ENCODE assay signal across 20 mouse cellular contexts in genomic region chr11:95657449-95657848, GRCm38 (mm10).
"Had no signal": no experiment of that assay in that cellular context is flagged by ENCODE, and none has a peak within 500 bp of the region (broad histone marks: within the 10 kb centered on the region; RNA-seq: fewer than 3 reads in every experiment).

No protein-coding gene starts in this region.

- H3K4me3 ChIP-seq: lung, embryonic 15.5 days; midbrain, embryonic 10.5 days; midbrain, embryonic 12.5 days; myocyte; neural tube, embryonic 13.5 days; neural tube, embryonic 15.5 days; stomach, embryonic 15.5 days had no signal

- DNase-seq: liver, postnatal 0 days; lung, adult 2 months; lung, postnatal 14 days; lung, postnatal 36 days; midbrain, embryonic 14.5 days; retina, postnatal 1 day; right cerebral cortex, adult 18-20 months; thymus, adult 2 months; thymus, postnatal 25 days; thymus, postnatal 4 days had no signal

- H3K4me2 ChIP-seq: lung, embryonic 15.5 days; midbrain, embryonic 12.5 days; neural tube, embryonic 13.5 days; neural tube, embryonic 15.5 days; stomach, embryonic 15.5 days had no signal

- H3K27ac ChIP-seq: lung, embryonic 15.5 days; midbrain, embryonic 10.5 days; midbrain, embryonic 12.5 days; neural tube, embryonic 13.5 days; neural tube, embryonic 15.5 days; stomach, embryonic 15.5 days; stomach, postnatal 0 days had no signal

- H3K4me1 ChIP-seq: midbrain, embryonic 10.5 days; midbrain, embryonic 12.5 days; neural tube, embryonic 13.5 days; neural tube, embryonic 15.5 days; stomach, embryonic 15.5 days had no signal

- ATAC-seq: liver, postnatal 0 days; lung, postnatal 0 days; midbrain, embryonic 16.5 days had no signal

- H3K27me3 ChIP-seq: neural tube, embryonic 13.5 days; stomach, embryonic 15.5 days had no signal

- H3K9me3 ChIP-seq: lung, embryonic 15.5 days; midbrain, embryonic 10.5 days; midbrain, embryonic 12.5 days; neural tube, embryonic 13.5 days; neural tube, embryonic 15.5 days; stomach, embryonic 15.5 days had no signal

- H3K36me3 ChIP-seq: lung, embryonic 15.5 days; midbrain, embryonic 10.5 days; midbrain, embryonic 12.5 days; neural tube, embryonic 13.5 days; neural tube, embryonic 15.5 days; stomach, embryonic 15.5 days had no signal

- H3K9ac ChIP-seq: liver, postnatal 0 days; lung, embryonic 15.5 days; midbrain, embryonic 12.5 days; neural tube, embryonic 13.5 days; neural tube, embryonic 15.5 days; stomach, embryonic 15.5 days had no signal
